Mouse (Mus musculus): ENCODE measurements at regions not wholly inside any gene's neighbourhood (a gene's known extent, or its start where the extent isn't known, plus 50 kb on each side); places are given as distances from the start of the nearest gene placed in this dataset.

GRCm38 (mm10) chr4:91051913-91052312 is 348.7 kb downstream of the Elavl2 start:
- DNase-seq (ENCODE audit: low read depth, low spot score), result no peak

GRCm38 (mm10) chr4:91029462-91029861 is 371.1 kb downstream of the Elavl2 start:
- no peak for DNase-seq (ENCODE audit: low read depth, low spot score)

- DNase-seq (ENCODE audit: low read depth, low spot score), result no peak
These were observed 372.5 kb downstream of the Elavl2 start for GRCm38 (mm10) chr4:91028013-91028626.

GRCm38 (mm10) chr4:90996388-90997092 is 404.0 kb downstream of the Elavl2 start:
- DNase-seq (ENCODE audit: low read depth, low spot score), result no peak

GRCm38 (mm10) chr4:90964658-90965057 is 435.9 kb downstream of the Elavl2 start:
- no peak for DNase-seq (ENCODE audit: low read depth, low spot score)

- no peak for DNase-seq (ENCODE audit: low read depth, low spot score)
These were observed 456.7 kb downstream of the Elavl2 start for GRCm38 (mm10) chr4:90943687-90944385.

- peak; percentile 50 for DNase-seq (ENCODE audit: low read depth, low spot score)
These were observed 483.1 kb downstream of the Elavl2 start for GRCm38 (mm10) chr4:90917312-90918107.

- DNase-seq (ENCODE audit: low read depth, low spot score), result no peak
These were observed 494.3 kb downstream of the Elavl2 start for GRCm38 (mm10) chr4:90906311-90906710.

GRCm38 (mm10) chr4:90868209-90868608 is 532.4 kb downstream of the Elavl2 start:
- DNase-seq (ENCODE audit: low read depth, low spot score), result no peak

GRCm38 (mm10) chr4:90860854-90861253 is 539.7 kb downstream of the Elavl2 start:
- no peak for DNase-seq (ENCODE audit: low read depth, low spot score)

- DNase-seq (ENCODE audit: low read depth, low spot score), result no peak
These were observed 560.8 kb downstream of the Elavl2 start for GRCm38 (mm10) chr4:90839804-90840203.

GRCm38 (mm10) chr4:90799078-90799477 is 580.5 kb downstream of the Zfp352 start:
- no peak for DNase-seq (ENCODE audit: low read depth, low spot score)

- DNase-seq (ENCODE audit: low read depth, low spot score), result no peak
These were observed 580.0 kb downstream of the Zfp352 start for GRCm38 (mm10) chr4:90798637-90799036.

GRCm38 (mm10) chr4:90797472-90797871 is 578.9 kb downstream of the Zfp352 start:
- no peak for DNase-seq (ENCODE audit: low read depth, low spot score)
